Mouse (Mus musculus) lung, embryonic 14.5 days (tissue): ENCODE data around the gene 4930583I09Rik. TPM values are rescaled to one million over a fixed set of nuclear protein-coding genes. Genes with fewer than 3 reads are reported as not detected.

Experiments used
- ATAC-seq: fragments of 200-750 bp; cut with Nextera tagmentation; 2 replicates; pipeline ENCODE4 v1.8.0; 2017; ENCODE audit warnings: mild to moderate bottlenecking, moderate TSS enrichment, moderate library complexity; ENCODE audit not compliant: insufficient read depth
- DNase-seq: peaks from one replicate; pipeline ENCODE4 v3.0.0-alpha.2; 2015
- H3K27ac ChIP-seq: fragments of 300-500 bp; sonication (generic); 2 replicates; pipeline ENCODE4 v1.5.1; 2014; ENCODE audit warnings: low read depth, mild to moderate bottlenecking, moderate library complexity
- H3K27me3 ChIP-seq: fragments of 300-500 bp; sonication (generic); 2 replicates; pipeline ENCODE4 v1.6.1; 2014; ENCODE audit warnings: low read length, control low read depth; ENCODE audit not compliant: insufficient read depth
- H3K36me3 ChIP-seq: fragments of 300-500 bp; sonication (generic); 2 replicates; pipeline ENCODE4 v1.6.1; 2014; ENCODE audit warnings: control low read depth; ENCODE audit not compliant: insufficient read depth
- H3K4me1 ChIP-seq: fragments of 300-500 bp; sonication (generic); 2 replicates; pipeline ENCODE4 v1.6.1; 2014; ENCODE audit warnings: antibody characterized with exemption, control low read depth; ENCODE audit not compliant: insufficient read depth
- H3K4me2 ChIP-seq: fragments of 300-500 bp; sonication (generic); 2 replicates; pipeline ENCODE4 v1.6.1; 2014; ENCODE audit warnings: mild to moderate bottlenecking
- H3K4me3 ChIP-seq: fragments of 300-500 bp; sonication (generic); 2 replicates; pipeline ENCODE4 v1.5.1; 2014; ENCODE audit warnings: low read depth, low read length
- H3K9ac ChIP-seq: fragments of 300-500 bp; sonication (generic); 2 replicates; pipeline ENCODE4 v1.6.1; 2014
- H3K9me3 ChIP-seq: fragments of 300-500 bp; sonication (generic); 2 replicates; pipeline ENCODE4 v1.6.1; 2016; ENCODE audit warnings: low read depth, low read length, control low read depth
- CTCF ChIP-seq: IDR thresholded peaks from 2 replicates; pipeline ENCODE4 v1.5.1; 2016; ENCODE audit warnings: antibody characterized with exemption, low read depth
- WGBS: fragments of 180-500 bp; shearing (Covaris S2); extraction: QIAGEN DNeasy Blood & Tissue Kit; methylation state at CpG from one replicate; pipeline ENCODE4 v1.1.7; 2014; 5-methylcytosine and 5-hydroxymethylcytosine counted together
- polyA plus RNA-seq: library from polyadenylated mRNA; unstranded; fragments of >200 nt; fragmentation: Nextera tagmentation; extraction: Ambion mirVana; gene quantifications from 2 replicates; pipeline ENCODE4 v1.2.1, GENCODE M21; 2014

Gene 4930583I09Rik
- not detected in 2 replicates for polyA plus RNA-seq

DNA sequence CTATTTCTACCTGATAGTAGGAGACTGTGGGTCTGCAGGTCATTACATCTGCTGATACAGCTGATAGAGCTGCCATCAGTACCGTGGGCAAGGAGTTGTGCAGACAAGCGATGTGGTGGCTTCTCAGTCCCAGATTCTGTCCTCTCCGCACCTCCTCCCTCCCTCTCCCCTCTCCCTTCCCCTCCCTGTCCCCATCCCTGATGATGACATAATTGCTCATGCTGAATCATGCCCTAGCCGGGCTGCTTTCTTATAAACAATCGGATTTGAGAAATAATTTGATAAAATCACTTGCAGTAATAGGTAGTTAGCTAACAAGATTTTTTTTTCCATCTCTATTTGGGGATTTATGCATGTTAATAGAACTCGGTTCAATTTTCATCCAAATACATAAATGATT, at the start of gene 4930583I09Rik:
Gene 4930583I09Rik (minus strand): TSS at position 144 of the 400 bp plus-strand sequence.
- Histone ChIP-seq H3K4me1 (no peaks in the 10 kb centered on the region), H3K36me3 (no peaks in the 10 kb centered on the region), H3K9ac (no peak within 1 kb of the TSS), H3K4me3 (no peak within 1 kb of the TSS), H3K4me2 (no peak within 1 kb of the TSS), H3K27ac (no peak within 1 kb of the TSS), H3K9me3 (no peaks in the 10 kb centered on the region), H3K27me3 (no peaks in the 10 kb centered on the region)
- 59% methylated on average over 6 of the region's 6 CpGs for WGBS
- DNase-seq, result no peak
- no peak for ATAC-seq
- no peak for TF ChIP-seq CTCF

DNA sequence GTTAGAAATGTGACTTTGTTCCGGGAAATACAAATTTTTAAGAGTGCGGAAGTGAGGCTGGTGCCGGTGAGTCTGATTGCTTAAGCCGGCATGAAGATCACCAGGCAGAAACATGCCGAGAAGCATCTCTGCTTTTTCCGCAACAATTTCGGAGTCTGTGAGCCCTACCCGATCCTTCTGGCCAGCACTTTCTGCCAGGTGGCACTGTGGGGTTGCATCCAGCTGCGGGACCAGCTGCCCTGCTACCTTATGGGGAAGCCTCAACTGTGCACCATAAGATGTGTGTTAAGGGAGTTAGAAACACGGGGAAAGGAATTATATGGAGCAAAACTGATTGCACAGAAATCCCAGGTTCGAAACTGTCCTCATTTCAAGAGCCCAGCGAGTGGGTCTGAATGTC, 40.2 kb upstream of the 4930583I09Rik start:
- Histone ChIP-seq H3K36me3 (no peaks in the 10 kb centered on the region), H3K9me3 (no peaks in the 10 kb centered on the region), H3K27ac (no peak overlapping the region), H3K4me3 (no peak overlapping the region), H3K27me3 (no peaks in the 10 kb centered on the region), H3K9ac (no peak overlapping the region), H3K4me2 (no peak overlapping the region), H3K4me1 (no peaks in the 10 kb centered on the region)
- 80% methylated on average over 12 of the region's 12 CpGs for WGBS
- no peak for TF ChIP-seq CTCF
- DNase-seq, result no peak
- ATAC-seq, result no peak

DNA sequence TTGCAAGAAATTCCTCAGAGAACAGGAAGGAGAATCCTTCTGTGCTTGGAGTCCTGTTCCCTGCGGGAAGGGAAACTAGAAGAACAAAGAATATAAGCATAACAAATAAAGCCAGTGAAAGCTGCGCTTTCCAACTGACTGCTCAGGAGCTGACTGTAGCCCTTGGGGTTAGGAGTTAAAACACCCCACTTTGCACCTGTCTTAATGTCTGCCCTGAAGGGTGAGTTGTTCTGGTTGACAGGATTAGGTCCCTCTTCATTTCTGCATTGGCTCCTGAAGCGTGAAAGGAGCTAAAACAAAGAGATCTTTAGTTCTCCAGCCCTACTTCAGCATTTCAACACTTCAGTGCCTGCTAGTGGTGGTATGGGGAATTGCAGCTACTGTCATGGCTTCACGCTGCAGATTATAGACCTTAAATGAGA, 37.8 kb upstream of the 4930583I09Rik start:
- peak; percentile 85 for TF ChIP-seq CTCF
- no peak overlapping the region for H3K4me3 ChIP-seq
- H3K9ac ChIP-seq, result no peak overlapping the region
- H3K36me3 ChIP-seq, result no peaks in the 10 kb centered on the region
- H3K4me2 ChIP-seq, result no peak overlapping the region
- peak; percentile 65 for DNase-seq
- no peak for ATAC-seq
- H3K9me3 ChIP-seq, result no peaks in the 10 kb centered on the region
- 46% methylated on average over 4 of the region's 4 CpGs for WGBS
- H3K27me3 ChIP-seq, result no peaks in the 10 kb centered on the region
- no peaks in the 10 kb centered on the region for H3K4me1 ChIP-seq
- H3K27ac ChIP-seq, result no peak overlapping the region

DNA sequence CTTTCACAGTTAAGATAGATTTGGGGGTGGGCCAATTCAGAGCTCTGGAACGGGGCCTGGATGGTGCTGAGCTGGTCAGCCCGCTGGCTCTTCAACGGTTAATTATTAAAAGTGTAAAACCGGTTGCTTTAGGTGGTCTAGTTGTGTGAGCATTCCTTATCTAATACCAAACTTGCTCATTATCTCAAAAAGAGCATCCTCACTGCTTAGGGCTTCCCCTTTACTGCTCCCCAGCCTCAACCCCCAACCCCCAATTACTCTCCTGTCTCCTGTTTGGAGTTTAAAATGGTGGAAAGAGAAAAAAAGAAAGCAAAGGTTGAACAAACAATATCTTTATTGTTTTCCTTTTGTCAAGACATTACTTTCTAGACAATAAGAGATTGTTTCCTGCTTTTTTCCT, 27.9 kb upstream of the 4930583I09Rik start:
- DNase-seq (no peak), ATAC-seq (no peak)
- no peaks in the 10 kb centered on the region for H3K27me3 ChIP-seq
- H3K4me1 ChIP-seq, result no peaks in the 10 kb centered on the region
- H3K27ac ChIP-seq, result no peak overlapping the region
- 58% methylated on average over 4 of the region's 4 CpGs for WGBS
- no peaks in the 10 kb centered on the region for H3K36me3 ChIP-seq
- no peak overlapping the region for H3K4me3 ChIP-seq
- no peak overlapping the region for H3K4me2 ChIP-seq
- H3K9me3 ChIP-seq, result no peaks in the 10 kb centered on the region
- no peak for TF ChIP-seq CTCF
- H3K9ac ChIP-seq, result no peak overlapping the region

DNA sequence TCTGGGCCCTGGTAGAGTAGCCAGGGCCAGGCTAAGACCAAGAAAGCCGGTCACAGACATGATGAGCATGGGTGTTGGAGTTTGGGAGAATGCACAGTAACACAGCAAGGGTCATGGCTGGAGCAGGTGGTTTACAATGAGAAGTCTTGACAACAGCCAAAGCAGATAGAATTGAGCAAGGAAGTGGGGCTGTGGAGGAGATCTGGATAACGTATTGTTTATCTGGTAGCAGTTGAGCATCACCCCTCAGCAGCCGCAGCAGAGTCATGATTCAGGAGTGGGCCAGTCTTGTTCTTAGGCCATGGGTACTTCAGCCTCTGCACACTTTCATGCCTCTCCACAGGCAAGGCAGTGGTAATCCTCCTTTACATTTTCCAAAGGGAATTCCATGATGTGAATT, 25.1 kb upstream of the 4930583I09Rik start:
- Histone ChIP-seq H3K4me2 (no peak overlapping the region), H3K27ac (no peak overlapping the region), H3K4me1 (no peaks in the 10 kb centered on the region), H3K9me3 (no peaks in the 10 kb centered on the region), H3K27me3 (no peaks in the 10 kb centered on the region), H3K36me3 (no peaks in the 10 kb centered on the region), H3K9ac (no peak overlapping the region), H3K4me3 (no peak overlapping the region)
- ATAC-seq (no peak), DNase-seq (no peak)
- no peak for TF ChIP-seq CTCF
- WGBS, result 69% methylated on average over 3 of the region's 3 CpGs

DNA sequence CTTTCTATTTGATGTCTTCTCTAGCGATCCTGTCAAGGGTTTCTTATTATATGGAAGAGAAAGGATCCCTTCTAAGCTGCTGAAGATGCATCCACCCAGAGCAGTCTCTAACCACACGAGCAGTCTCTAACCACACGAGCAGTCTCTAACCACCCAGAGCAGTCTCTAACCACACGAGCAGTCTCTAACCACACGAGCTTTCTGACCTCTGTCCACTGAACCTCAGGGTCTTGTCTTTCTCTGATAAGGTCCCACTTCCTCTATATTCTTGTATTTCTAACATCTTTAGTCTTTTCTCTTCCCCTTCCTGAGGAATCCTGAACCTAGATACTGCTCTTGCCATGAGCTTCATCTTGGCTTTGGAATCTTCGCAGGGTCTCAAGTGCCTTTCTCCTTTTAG, 23.0 kb upstream of the 4930583I09Rik start:
- TF ChIP-seq CTCF, result no peak
- no peak overlapping the region for H3K27ac ChIP-seq
- no peak overlapping the region for H3K9ac ChIP-seq
- H3K27me3 ChIP-seq, result no peaks in the 10 kb centered on the region
- H3K4me1 ChIP-seq, result no peaks in the 10 kb centered on the region
- H3K4me2 ChIP-seq, result no peak overlapping the region
- H3K4me3 ChIP-seq, result no peak overlapping the region
- no peaks in the 10 kb centered on the region for H3K9me3 ChIP-seq
- no peaks in the 10 kb centered on the region for H3K36me3 ChIP-seq
- DNase-seq (no peak), ATAC-seq (no peak)
- 73% methylated on average over 6 of the region's 6 CpGs for WGBS

DNA sequence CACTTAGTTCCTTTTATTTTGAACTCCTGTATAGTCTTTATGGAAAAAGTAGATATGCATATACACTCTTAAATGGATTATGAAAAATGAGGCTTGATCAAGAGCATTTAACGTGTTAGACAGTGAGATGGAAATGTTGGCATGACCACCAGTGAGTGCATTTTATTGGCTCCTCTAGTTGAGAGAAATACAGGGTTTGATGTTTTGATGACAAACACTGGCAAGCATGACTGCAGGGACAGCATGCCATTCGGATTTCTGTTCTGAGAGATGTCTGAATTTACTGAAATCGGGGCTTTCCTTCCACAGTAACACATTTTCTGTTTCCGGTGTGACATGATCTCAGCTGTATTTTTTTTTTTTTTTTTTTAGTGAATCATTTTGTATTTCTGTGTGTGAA, 12.2 kb upstream of the 4930583I09Rik start:
- WGBS, result 74% methylated on average over 4 of the region's 4 CpGs
- H3K4me2 ChIP-seq, result no peak overlapping the region
- no peaks in the 10 kb centered on the region for H3K27me3 ChIP-seq
- no peaks in the 10 kb centered on the region for H3K9me3 ChIP-seq
- TF ChIP-seq CTCF, result no peak
- no peak for ATAC-seq
- no peaks in the 10 kb centered on the region for H3K4me1 ChIP-seq
- no peaks in the 10 kb centered on the region for H3K36me3 ChIP-seq
- no peak overlapping the region for H3K4me3 ChIP-seq
- H3K27ac ChIP-seq, result no peak overlapping the region
- H3K9ac ChIP-seq, result no peak overlapping the region
- DNase-seq, result no peak

DNA sequence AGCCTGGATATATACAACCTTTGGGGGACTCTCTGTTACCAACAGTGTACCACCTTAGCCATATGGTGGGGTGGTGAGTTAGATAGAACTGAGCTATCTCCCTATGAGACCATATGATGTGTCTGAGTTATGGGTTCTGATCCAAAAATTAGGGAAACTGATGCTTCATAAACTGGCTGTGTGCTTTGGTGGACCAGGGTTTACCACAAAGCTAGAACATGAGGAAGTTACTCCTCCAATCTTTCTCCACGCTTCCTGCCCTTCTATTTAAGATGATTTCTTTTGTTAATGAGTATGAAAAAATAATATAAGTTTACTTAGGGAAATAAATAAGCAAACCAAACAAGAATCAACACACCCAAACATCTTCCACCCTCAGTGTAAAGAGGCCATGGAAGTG, 10.8 kb upstream of the 4930583I09Rik start:
- ATAC-seq, result no peak
- no peaks in the 10 kb centered on the region for H3K9me3 ChIP-seq
- no peaks in the 10 kb centered on the region for H3K36me3 ChIP-seq
- no peak for DNase-seq
- TF ChIP-seq CTCF, result no peak
- H3K27me3 ChIP-seq, result no peaks in the 10 kb centered on the region
- H3K4me3 ChIP-seq, result no peak overlapping the region
- no peak overlapping the region for H3K27ac ChIP-seq
- H3K9ac ChIP-seq, result no peak overlapping the region
- no peaks in the 10 kb centered on the region for H3K4me1 ChIP-seq
- WGBS, result 77% methylated on average over 1 of the region's 1 CpGs
- no peak overlapping the region for H3K4me2 ChIP-seq
